Mouse (Mus musculus) testis, adult 2 months (tissue): ENCODE results near the gene Slc1a7.

ENCODE experiments used
- CTCF ChIP-seq: fragments of 200-500 bp; IDR thresholded peaks from 2 replicates; pipeline ENCODE4 v1.5.1; 2012; ENCODE audit warnings: low read depth, mild to moderate bottlenecking, inconsistent platforms, low read length, moderate library complexity; ENCODE audit not compliant: control insufficient read depth, insufficient read depth, insufficient replicate concordance
- POLR2A ChIP-seq: fragments of 200-500 bp; IDR thresholded peaks from 2 replicates; pipeline ENCODE4 v1.6.1; 2012; ENCODE audit warnings: low read depth, mild to moderate bottlenecking, inconsistent platforms, low read length, moderate library complexity; ENCODE audit not compliant: control insufficient read depth

DNA sequence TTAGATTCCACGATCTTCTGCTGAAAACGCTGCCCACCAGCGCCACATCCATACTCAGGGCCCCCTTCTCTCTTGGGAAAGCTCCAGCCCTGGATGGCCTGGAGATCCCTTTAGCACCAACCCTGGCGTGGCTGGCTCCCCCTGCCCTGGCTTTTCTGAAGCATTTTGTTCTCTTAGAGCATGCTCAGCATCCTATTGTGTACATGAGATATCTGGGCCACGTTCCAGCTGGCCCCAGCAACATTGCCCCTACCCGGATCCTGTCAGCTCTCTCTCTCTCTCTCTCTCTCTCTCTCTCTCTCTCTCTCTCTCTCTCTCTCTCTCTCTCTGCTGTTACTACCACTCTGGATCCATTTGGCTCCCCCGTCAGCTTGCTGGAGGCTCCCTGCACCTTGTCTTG lies 37.2 kb downstream of the Slc1a7 start:
- TF ChIP-seq CTCF, result no peak
- no peak for TF ChIP-seq POLR2A
